Mouse (Mus musculus): Measurements from ENCODE around the gene Spout1. TPM values are rescaled to one million over a fixed set of nuclear protein-coding genes. Genes with fewer than 3 reads are reported as not detected.
"Not testable (repeated sequence)": the region's sequence is repeated elsewhere in the genome, so short reads cannot be mapped to it uniquely, and the experiment has no call there.

The Spout1 gene
- polyA plus RNA-seq, 1 experiment from 2014 or later, result 72.4 TPM

GRCm38 (mm10) chr2:30134928-30135620 is 43.2 kb downstream of the Spout1 start:
- H3K4me2 ChIP-seq (ENCODE audit: low read length), result peak overlapping the region; percentile 98
- no peaks in the 10 kb centered on the region for H3K9me3 ChIP-seq (ENCODE audit: control insufficient read depth, low read length)
- WGBS, result 46% methylated on average over 10 of the region's 10 CpGs
- H3K4me1 ChIP-seq (ENCODE audit: control insufficient read depth, insufficient read depth, low read depth, low read length), result peaks cover 20% of the 10 kb centered on the region
- H3K27me3 ChIP-seq (replicated peaks; ENCODE audit: control insufficient read depth, insufficient read depth, low read length), result no peaks in the 10 kb centered on the region
- no peak overlapping the region for H3K27ac ChIP-seq (ENCODE audit: low read depth, low read length)
- no peaks in the 10 kb centered on the region; the same call in 1 of the 2 replicates for H3K36me3 ChIP-seq (ENCODE audit: control insufficient read depth, insufficient read depth, low read length)
- ATAC-seq, result no peak
- H3K4me3 ChIP-seq (ENCODE audit: low read length), result peak overlapping the region; percentile 90
- peak overlapping the region; percentile 87 for H3K9ac ChIP-seq (ENCODE audit: low read depth, low read length)

- ATAC-seq, result 0 out of 2 replicates have a peak, but pooled peaks have one; percentile 5
- H3K36me3 ChIP-seq (ENCODE audit: control insufficient read depth, insufficient read depth, low read length), result no peaks in the 10 kb centered on the region; the same call in 1 of the 2 replicates
- H3K27me3 ChIP-seq (replicated peaks; ENCODE audit: control insufficient read depth, insufficient read depth, low read length), result no peaks in the 10 kb centered on the region
- peak overlapping the region; percentile 90 for H3K4me3 ChIP-seq (ENCODE audit: low read length)
- H3K9ac ChIP-seq (ENCODE audit: low read depth, low read length), result peak overlapping the region; percentile 87
- H3K4me1 ChIP-seq (ENCODE audit: control insufficient read depth, insufficient read depth, low read depth, low read length), result peaks cover 20% of the 10 kb centered on the region
- H3K9me3 ChIP-seq (ENCODE audit: control insufficient read depth, low read length), result no peaks in the 10 kb centered on the region
- H3K4me2 ChIP-seq (ENCODE audit: low read length), result peak overlapping the region; percentile 98
- H3K27ac ChIP-seq (ENCODE audit: low read depth, low read length), result peak overlapping the region; percentile 85
- WGBS, result 22% methylated on average over 6 of the region's 6 CpGs
These were observed 43.9 kb downstream of the Spout1 start for GRCm38 (mm10) chr2:30134378-30134711.

- Histone ChIP-seq H3K9me3 (ENCODE audit: control insufficient read depth, low read length) (no peaks in the 10 kb centered on the region), H3K4me2 (ENCODE audit: low read length) (peak within 1 kb of the TSS; percentile 98), H3K4me3 (ENCODE audit: low read length) (peak within 1 kb of the TSS; percentile 90), H3K4me1 (ENCODE audit: control insufficient read depth, insufficient read depth, low read depth, low read length) (peaks cover 20% of the 10 kb centered on the region), H3K9ac (ENCODE audit: low read depth, low read length) (peak within 1 kb of the TSS; percentile 87), H3K27ac (ENCODE audit: low read depth, low read length) (peak within 1 kb of the TSS; percentile 85), H3K27me3 (replicated peaks; ENCODE audit: control insufficient read depth, insufficient read depth, low read length) (no peaks in the 10 kb centered on the region), H3K36me3 (ENCODE audit: control insufficient read depth, insufficient read depth, low read length) (no peaks in the 10 kb centered on the region; the same call in 1 of the 2 replicates)
- WGBS, result under 1% methylated on average over 44 of the region's 46 CpGs
- peak; percentile 96 for ATAC-seq
These were observed 44.5 kb downstream of the Spout1 start, which contains the start of gene Tbc1d13 for GRCm38 (mm10) chr2:30133613-30134377. Tbc1d13 (plus strand) TSS chr2:30133746.

- no peaks in the 10 kb centered on the region; the same call in 1 of the 2 replicates for H3K36me3 ChIP-seq (ENCODE audit: control insufficient read depth, insufficient read depth, low read length)
- peak; percentile 2; the same call in 1 of the 2 replicates for ATAC-seq
- H3K4me2 ChIP-seq (ENCODE audit: low read length), result peak overlapping the region; percentile 98
- peak overlapping the region; percentile 85 for H3K27ac ChIP-seq (ENCODE audit: low read depth, low read length)
- peak overlapping the region; percentile 90 for H3K4me3 ChIP-seq (ENCODE audit: low read length)
- H3K27me3 ChIP-seq (replicated peaks; ENCODE audit: control insufficient read depth, insufficient read depth, low read length), result no peaks in the 10 kb centered on the region
- peaks cover 20% of the 10 kb centered on the region for H3K4me1 ChIP-seq (ENCODE audit: control insufficient read depth, insufficient read depth, low read depth, low read length)
- 24% methylated on average over 16 of the region's 16 CpGs for WGBS
- H3K9ac ChIP-seq (ENCODE audit: low read depth, low read length), result peak overlapping the region; percentile 87
- no peaks in the 10 kb centered on the region for H3K9me3 ChIP-seq (ENCODE audit: control insufficient read depth, low read length)
These were observed 45.3 kb downstream of the Spout1 start for GRCm38 (mm10) chr2:30132801-30133612.

GRCm38 (mm10) chr2:30131240-30131639 is 47.0 kb downstream of the Spout1 start:
- H3K27me3 ChIP-seq (replicated peaks; ENCODE audit: control insufficient read depth, insufficient read depth, low read length); H3K9me3 ChIP-seq (ENCODE audit: control insufficient read depth, low read length); H3K4me2 ChIP-seq (ENCODE audit: low read length); H3K4me3 ChIP-seq (ENCODE audit: low read length); ATAC-seq; H3K36me3 ChIP-seq (ENCODE audit: control insufficient read depth, insufficient read depth, low read length); H3K9ac ChIP-seq (ENCODE audit: low read depth, low read length); H3K27ac ChIP-seq (ENCODE audit: low read depth, low read length): not testable (repeated sequence)
- 60% methylated on average over 5 of the region's 5 CpGs for WGBS
- H3K4me1 ChIP-seq (ENCODE audit: control insufficient read depth, insufficient read depth, low read depth, low read length), result peaks cover 20% of the 10 kb centered on the region

- no peak for ATAC-seq
- Histone ChIP-seq H3K27ac (ENCODE audit: low read depth, low read length) (no peak overlapping the region), H3K9me3 (ENCODE audit: control insufficient read depth, low read length) (no peaks in the 10 kb centered on the region), H3K27me3 (replicated peaks; ENCODE audit: control insufficient read depth, insufficient read depth, low read length) (no peaks in the 10 kb centered on the region), H3K4me2 (ENCODE audit: low read length) (no peak overlapping the region), H3K9ac (ENCODE audit: low read depth, low read length) (no peak overlapping the region), H3K4me3 (ENCODE audit: low read length) (no peak overlapping the region), H3K36me3 (ENCODE audit: control insufficient read depth, insufficient read depth, low read length) (no peaks in the 10 kb centered on the region), H3K4me1 (ENCODE audit: control insufficient read depth, insufficient read depth, low read depth, low read length) (peaks cover 19% of the 10 kb centered on the region)
- 86% methylated on average over 4 of the region's 4 CpGs for WGBS
These were observed 48.1 kb downstream of the Spout1 start for GRCm38 (mm10) chr2:30130156-30130555.

- ATAC-seq, result no peak
- Histone ChIP-seq H3K4me3 (ENCODE audit: low read length) (no peak overlapping the region), H3K27ac (ENCODE audit: low read depth, low read length) (no peak overlapping the region), H3K9ac (ENCODE audit: low read depth, low read length) (no peak overlapping the region), H3K36me3 (ENCODE audit: control insufficient read depth, insufficient read depth, low read length) (no peaks in the 10 kb centered on the region), H3K27me3 (replicated peaks; ENCODE audit: control insufficient read depth, insufficient read depth, low read length) (no peaks in the 10 kb centered on the region), H3K4me2 (ENCODE audit: low read length) (no peak overlapping the region), H3K4me1 (ENCODE audit: control insufficient read depth, insufficient read depth, low read depth, low read length) (peaks cover 13% of the 10 kb centered on the region), H3K9me3 (ENCODE audit: control insufficient read depth, low read length) (no peaks in the 10 kb centered on the region)
- 31% methylated on average over 2 of the region's 2 CpGs for WGBS
These were observed 49.5 kb downstream of the Spout1 start for GRCm38 (mm10) chr2:30128789-30129188.

- ATAC-seq, result peak; percentile 98
These were observed 53.6 kb downstream of the Spout1 start, which contains the start of gene Zer1 for GRCm38 (mm10) chr2:30124472-30125274. Zer1 (minus strand) TSS chr2:30124585.

More at GRCm38 (mm10) chr2:30124472-30125274, 53.6 kb downstream of the Spout1 start, which contains the start of gene Zer1:
- H3K4me1 ChIP-seq (ENCODE audit: control insufficient read depth, insufficient read depth, low read depth, low read length), result peaks cover 24% of the 10 kb centered on the region
- H3K36me3 ChIP-seq (ENCODE audit: control insufficient read depth, insufficient read depth, low read length), result no peaks in the 10 kb centered on the region
- H3K4me3 ChIP-seq (ENCODE audit: low read length), result peak within 1 kb of the TSS; percentile 70
- H3K9me3 ChIP-seq (ENCODE audit: control insufficient read depth, low read length), result no peaks in the 10 kb centered on the region
- H3K4me2 ChIP-seq (ENCODE audit: low read length), result peak within 1 kb of the TSS; percentile 94
- WGBS, result 9% methylated on average over 29 of the region's 31 CpGs
- peak within 1 kb of the TSS; percentile 78 for H3K9ac ChIP-seq (ENCODE audit: low read depth, low read length)
- H3K27me3 ChIP-seq (replicated peaks; ENCODE audit: control insufficient read depth, insufficient read depth, low read length), result no peaks in the 10 kb centered on the region
- H3K27ac ChIP-seq (ENCODE audit: low read depth, low read length), result peak within 1 kb of the TSS; percentile 92

All from hindbrain, embryonic 16.5 days (tissue).